ENCODE assay signal across 13 mouse cellular contexts in the genomic region with DNA sequence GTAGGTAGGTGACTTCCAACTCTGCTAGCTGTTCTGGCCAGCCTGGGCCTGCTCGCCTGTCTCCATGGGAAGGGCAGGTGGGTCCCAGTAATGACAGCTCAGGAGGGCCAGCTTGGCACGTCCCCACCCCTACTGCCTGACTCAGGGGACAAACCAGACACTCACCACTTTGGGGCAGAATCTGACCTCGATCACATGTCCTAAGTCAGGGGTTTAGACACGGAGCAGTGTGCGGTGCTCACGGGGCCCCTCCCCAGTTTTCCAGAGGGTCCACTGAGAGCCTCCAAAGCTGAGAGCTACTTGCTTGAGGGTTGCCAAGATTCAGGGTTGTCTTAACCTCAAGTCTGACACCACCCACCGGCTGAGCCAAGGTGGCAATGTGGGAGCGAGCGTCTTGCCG. TPM values are rescaled to one million over a fixed set of nuclear protein-coding genes. Genes with fewer than 3 reads are reported as not detected.
A peak's percentile ranks its signal among the peaks of the same experiment; 100 is the strongest.
DNase-seq lines count a peak whose midpoint lies in the region; ATAC-seq and TF ChIP-seq lines count a peak whose summit lies in the region.
"Had no signal": no experiment of that assay in that cellular context is flagged by ENCODE, and none has a peak within 500 bp of the region (broad histone marks: within the 10 kb centered on the region; RNA-seq: fewer than 3 reads in every experiment).

No protein-coding gene starts in this region.

- H3K4me1 ChIP-seq in forebrain, embryonic 13.5 days = peaks cover 72% of the 10 kb centered on the region
- H3K4me1 ChIP-seq in forebrain, embryonic 11.5 days (replicated peaks; ENCODE audit: control insufficient read depth, insufficient read depth, low read length) = 0 out of 2 replicates have a peak, but pooled peaks cover 2% of the 10 kb centered on the region
- peaks cover 63% of the 10 kb centered on the region for H3K4me1 ChIP-seq in hindbrain, embryonic 15.5 days (replicated peaks)
- peaks cover 41% of the 10 kb centered on the region for H3K4me1 ChIP-seq in hindbrain, postnatal 0 days (ENCODE audit: insufficient read depth, low read length)
- peaks cover 64% of the 10 kb centered on the region for H3K4me1 ChIP-seq in limb, embryonic 15.5 days

- H3K9ac ChIP-seq in forebrain, embryonic 13.5 days = no peak overlapping the region
- no peak overlapping the region for H3K9ac ChIP-seq in forebrain, embryonic 11.5 days (ENCODE audit: low read length)
- H3K9ac ChIP-seq in hindbrain, embryonic 15.5 days = no peak overlapping the region
- H3K9ac ChIP-seq in hindbrain, postnatal 0 days (replicated peaks; ENCODE audit: low read length) = no peak overlapping the region
- no peak overlapping the region for H3K9ac ChIP-seq in limb, embryonic 15.5 days

- H3K27ac ChIP-seq in forebrain, embryonic 13.5 days = peak overlapping the region; percentile 93
- H3K27ac ChIP-seq in forebrain, embryonic 11.5 days (ENCODE audit: low read depth, low read length) = no peak overlapping the region
- H3K27ac ChIP-seq in hindbrain, embryonic 15.5 days (replicated peaks) = peak overlapping the region; percentile 69
- no peak overlapping the region for H3K27ac ChIP-seq in hindbrain, postnatal 0 days
- peak overlapping the region; percentile 74 for H3K27ac ChIP-seq in limb, embryonic 15.5 days
- no peak overlapping the region; the same call in 1 of the 2 replicates for H3K27ac ChIP-seq in gastrocnemius, adult 2 months

- intact Hi-C loops in gastrocnemius, adult 2 months (cut with DNase I) = no loop called here

- TF ChIP-seq CTCF in hindbrain, postnatal 0 days (IDR thresholded peaks at IDR 0.05; ENCODE audit: low read depth) = no peak
- no peak for TF ChIP-seq CTCF in gastrocnemius, adult 2 months (IDR thresholded peaks at IDR 0.05)

- H3K36me3 ChIP-seq in forebrain, embryonic 13.5 days (ENCODE audit: poor library complexity, severe bottlenecking) = peaks cover 21% of the 10 kb centered on the region; the same call in 1 of the 2 replicates
- H3K36me3 ChIP-seq in forebrain, embryonic 11.5 days (ENCODE audit: control insufficient read depth, insufficient read depth, low read length) = no peaks in the 10 kb centered on the region
- no peaks in the 10 kb centered on the region for H3K36me3 ChIP-seq in hindbrain, embryonic 15.5 days
- H3K36me3 ChIP-seq in hindbrain, postnatal 0 days (ENCODE audit: insufficient read depth, low read length) = no peaks in the 10 kb centered on the region
- 0 out of 2 replicates have a peak, but pooled peaks cover 3% of the 10 kb centered on the region for H3K36me3 ChIP-seq in limb, embryonic 15.5 days

- no peaks in the 10 kb centered on the region for H3K9me3 ChIP-seq in forebrain, embryonic 13.5 days (replicated peaks)
- H3K9me3 ChIP-seq in forebrain, embryonic 11.5 days (ENCODE audit: control insufficient read depth, low read length) = no peaks in the 10 kb centered on the region
- no peaks in the 10 kb centered on the region for H3K9me3 ChIP-seq in hindbrain, embryonic 15.5 days
- no peaks in the 10 kb centered on the region for H3K9me3 ChIP-seq in hindbrain, postnatal 0 days (ENCODE audit: low read length)
- no peaks in the 10 kb centered on the region for H3K9me3 ChIP-seq in limb, embryonic 15.5 days

- 67% methylated on average over 10 of the region's 10 CpGs for WGBS in forebrain, embryonic 13.5 days
- WGBS in forebrain, embryonic 11.5 days = 84% methylated on average over 10 of the region's 10 CpGs
- 68% methylated on average over 10 of the region's 10 CpGs for WGBS in hindbrain, embryonic 15.5 days
- WGBS in hindbrain, postnatal 0 days = 66% methylated on average over 10 of the region's 10 CpGs
- WGBS in limb, embryonic 15.5 days = 67% methylated on average over 10 of the region's 10 CpGs

- H3K4me2 ChIP-seq in forebrain, embryonic 13.5 days = no peak overlapping the region
- H3K4me2 ChIP-seq in forebrain, embryonic 11.5 days (ENCODE audit: low read depth, low read length, severe bottlenecking) = no peak overlapping the region
- no peak overlapping the region for H3K4me2 ChIP-seq in hindbrain, embryonic 15.5 days
- H3K4me2 ChIP-seq in hindbrain, postnatal 0 days (ENCODE audit: low read depth, low read length) = no peak overlapping the region
- no peak overlapping the region for H3K4me2 ChIP-seq in limb, embryonic 15.5 days

- H3K27me3 ChIP-seq in forebrain, embryonic 13.5 days = no peaks in the 10 kb centered on the region
- H3K27me3 ChIP-seq in forebrain, embryonic 11.5 days (ENCODE audit: control insufficient read depth, insufficient read depth, low read length) = no peaks in the 10 kb centered on the region
- no peaks in the 10 kb centered on the region for H3K27me3 ChIP-seq in hindbrain, embryonic 15.5 days
- no peaks in the 10 kb centered on the region for H3K27me3 ChIP-seq in hindbrain, postnatal 0 days (ENCODE audit: insufficient read depth, low read length)
- no peaks in the 10 kb centered on the region for H3K27me3 ChIP-seq in limb, embryonic 15.5 days

- ATAC-seq in forebrain, embryonic 13.5 days = no peak
- ATAC-seq in forebrain, embryonic 11.5 days (replicated peaks; ENCODE audit: low FRiP score) = no peak
- no peak for ATAC-seq in hindbrain, embryonic 15.5 days (ENCODE audit: low FRiP score, low read depth)
- no peak for ATAC-seq in hindbrain, postnatal 0 days
- ATAC-seq in limb, embryonic 15.5 days (ENCODE audit: insufficient number of reproducible peaks, low FRiP score, low TSS enrichment, low read depth) = no peak

- DNase-seq in forebrain, embryonic 11.5 days (ENCODE audit: low spot score) = no peak
- DNase-seq in hindbrain, postnatal 0 days (ENCODE audit: low spot score) = no peak
- DNase-seq in ZHBTc4 (ENCODE audit: low read depth, low spot score) = peak; percentile 27
- DNase-seq in urinary bladder, postnatal 10 days (ENCODE audit: low spot score) = no peak
- DNase-seq in gastrocnemius, adult 2 months = no peak
- DNase-seq: B cell, adult 2 months had no signal

- H3K4me3 ChIP-seq in forebrain, embryonic 13.5 days = no peak overlapping the region
- no peak overlapping the region for H3K4me3 ChIP-seq in forebrain, embryonic 11.5 days (ENCODE audit: low read depth, low read length)
- no peak overlapping the region for H3K4me3 ChIP-seq in hindbrain, embryonic 15.5 days
- no peak overlapping the region for H3K4me3 ChIP-seq in hindbrain, postnatal 0 days (ENCODE audit: low read length)
- no peak overlapping the region for H3K4me3 ChIP-seq in limb, embryonic 15.5 days
- H3K4me3 ChIP-seq in gastrocnemius, adult 2 months = no peak overlapping the region

RNA-seq across cellular contexts. Expression of gene Efhd2, which starts 6.7 kb away (rescaled TPM):
- polyA plus RNA-seq in forebrain, embryonic 13.5 days (2015; fragmentation: Nextera tagmentation; extraction: Ambion mirVana) = 85.2 and 86.3 TPM in 2 replicates
- 43.4 and 45.3 TPM in 2 replicates for polyA plus RNA-seq in forebrain, embryonic 11.5 days (2014; fragmentation: Nextera tagmentation; extraction: Ambion mirVana)
- 77.8 and 83.5 TPM in 2 replicates for polyA plus RNA-seq in hindbrain, embryonic 15.5 days (2015; fragmentation: Nextera tagmentation; extraction: Ambion mirVana)
- total RNA-seq in hindbrain, postnatal 0 days (2014; rRNA removed) = 39.4 and 49.2 TPM in 2 replicates
- 62.5 and 64.8 TPM in 2 replicates for polyA plus RNA-seq in hindbrain, postnatal 0 days (2015; fragmentation: Nextera tagmentation; extraction: Ambion mirVana)
- polyA plus RNA-seq in limb, embryonic 15.5 days (2015; fragmentation: Nextera tagmentation; extraction: Ambion mirVana) = 76.0 and 86.0 TPM in 2 replicates
- 1 to 10 TPM; 5.2 to 6.1 TPM for total RNA-seq in gastrocnemius, adult 2 months (2021)

RNA-seq across cellular contexts. Expression of gene Ctrc, which starts 21.9 kb away (rescaled TPM):
- polyA plus RNA-seq in forebrain, embryonic 13.5 days (2015; fragmentation: Nextera tagmentation; extraction: Ambion mirVana) = not detected in 2 replicates
- not detected in 2 replicates for polyA plus RNA-seq in forebrain, embryonic 11.5 days (2014; fragmentation: Nextera tagmentation; extraction: Ambion mirVana)
- polyA plus RNA-seq in hindbrain, embryonic 15.5 days (2015; fragmentation: Nextera tagmentation; extraction: Ambion mirVana) = not detected in 2 replicates
- total RNA-seq in hindbrain, postnatal 0 days (2014; rRNA removed) = not detected in 2 replicates
- polyA plus RNA-seq in hindbrain, postnatal 0 days (2015; fragmentation: Nextera tagmentation; extraction: Ambion mirVana) = not detected in 2 replicates
- not detected in 2 replicates for polyA plus RNA-seq in limb, embryonic 15.5 days (2015; fragmentation: Nextera tagmentation; extraction: Ambion mirVana)
- total RNA-seq in gastrocnemius, adult 2 months (2021) = not detected
- total RNA-seq: adrenal gland, postnatal 10 days; layer of hippocampus, adult 18-20 months; megakaryocyte-erythroid progenitor cell, adult 5-6 weeks had no signal
- polyA plus RNA-seq: liver, adult 2 months had no signal

RNA-seq across cellular contexts. Expression of gene Cela2a, which starts 42.1 kb away (rescaled TPM):
- 0.15 TPM in 1 of 2 replicates, not detected in the other for polyA plus RNA-seq in forebrain, embryonic 13.5 days (2015; fragmentation: Nextera tagmentation; extraction: Ambion mirVana)
- polyA plus RNA-seq in forebrain, embryonic 11.5 days (2014; fragmentation: Nextera tagmentation; extraction: Ambion mirVana) = not detected in 2 replicates
- 0.18 TPM in 1 of 2 replicates, not detected in the other for polyA plus RNA-seq in hindbrain, embryonic 15.5 days (2015; fragmentation: Nextera tagmentation; extraction: Ambion mirVana)
- not detected in 2 replicates for total RNA-seq in hindbrain, postnatal 0 days (2014; rRNA removed)
- 0.23 and 0.26 TPM in 2 replicates for polyA plus RNA-seq in hindbrain, postnatal 0 days (2015; fragmentation: Nextera tagmentation; extraction: Ambion mirVana)
- polyA plus RNA-seq in limb, embryonic 15.5 days (2015; fragmentation: Nextera tagmentation; extraction: Ambion mirVana) = 0.20 TPM in 1 of 2 replicates, not detected in the other
- not detected for total RNA-seq in gastrocnemius, adult 2 months (2021)
- total RNA-seq: adrenal gland, postnatal 10 days; layer of hippocampus, adult 18-20 months; megakaryocyte-erythroid progenitor cell, adult 5-6 weeks had no signal

Comparison
In these comparisons a context has a peak if more than half of its experiments do, and no peak if none do; other contexts are left out.
1. H3K27ac ChIP-seq: peak in forebrain, embryonic 13.5 days (single experiment), hindbrain, embryonic 15.5 days (single experiment) and limb, embryonic 15.5 days (single experiment); none in forebrain, embryonic 11.5 days (single experiment), hindbrain, postnatal 0 days (single experiment) and gastrocnemius, adult 2 months (single experiment).